Mouse (Mus musculus): Measurements from ENCODE around the gene Pcbd2.

- TF ChIP-seq CTCF (IDR thresholded peaks at IDR 0.05; ENCODE audit: borderline replicate concordance, extremely low read depth, insufficient read depth, insufficient read length) (peak; percentile 57; the same call in 1 of the 2 replicates), POLR2A (IDR thresholded peaks at IDR 0.05; ENCODE audit: borderline replicate concordance, extremely low read depth, insufficient read depth, insufficient read length, poor library complexity, severe bottlenecking) (no peak)
These were observed 671 bp downstream of the Pcbd2 start for GRCm38 (mm10) chr13:55727839-55728238.

All from brain, embryonic 14.5 days (tissue).